Mouse (Mus musculus) intestine, embryonic 14.5 days (tissue): ENCODE data around the gene Pepd. TPM values are rescaled to one million over a fixed set of nuclear protein-coding genes. Genes with fewer than 3 reads are reported as not detected.
A peak's percentile ranks its signal among the peaks of the same experiment; 100 is the strongest.

ENCODE experiments used
- ATAC-seq: fragments of 200-750 bp; cut with Nextera tagmentation; replicated peaks from 2 replicates; pipeline ENCODE4 v1.8.0; 2017; ENCODE audit warnings: low read depth, moderate number of reproducible peaks, moderate TSS enrichment, moderate library complexity; ENCODE audit not compliant: low FRiP score, low TSS enrichment
- DNase-seq: peaks from one replicate; pipeline ENCODE4 v3.0.0-alpha.2; 2018; ENCODE audit warnings: low spot score
- H3K27ac ChIP-seq: fragments of 300-500 bp; sonication (generic); 2 replicates; pipeline ENCODE4 v1.5.1; 2014; ENCODE audit warnings: low read depth, mild to moderate bottlenecking, control low read depth
- H3K27me3 ChIP-seq: fragments of 300-500 bp; sonication (generic); replicated peaks from 2 replicates; pipeline ENCODE4 v1.6.1; 2014; ENCODE audit warnings: low read length, control low read depth; ENCODE audit not compliant: control insufficient read depth, insufficient read depth
- H3K36me3 ChIP-seq: fragments of 300-500 bp; sonication (generic); 2 replicates; pipeline ENCODE4 v1.6.1; 2014; ENCODE audit warnings: low read length, control low read depth; ENCODE audit not compliant: control insufficient read depth, insufficient read depth
- H3K4me1 ChIP-seq: fragments of 300-500 bp; sonication (generic); replicated peaks from 2 replicates; pipeline ENCODE4 v1.6.1; 2014; ENCODE audit warnings: low read length, control low read depth, mixed read lengths; ENCODE audit not compliant: control insufficient read depth, insufficient read depth
- H3K4me2 ChIP-seq: fragments of 300-500 bp; sonication (generic); 2 replicates; pipeline ENCODE4 v1.6.1; 2014; ENCODE audit warnings: low read length
- H3K4me3 ChIP-seq: fragments of 300-500 bp; sonication (generic); 2 replicates; pipeline ENCODE4 v1.5.1; 2014; ENCODE audit warnings: low read depth, low read length, control low read depth, mixed read lengths
- H3K9ac ChIP-seq: fragments of 300-500 bp; sonication (generic); 2 replicates; pipeline ENCODE4 v1.6.1; 2014; ENCODE audit warnings: mild to moderate bottlenecking, low read length
- H3K9me3 ChIP-seq: fragments of 300-500 bp; sonication (generic); 2 replicates; pipeline ENCODE4 v1.6.1; 2016; ENCODE audit warnings: low read length, control low read depth; ENCODE audit not compliant: control insufficient read depth
- WGBS: fragments of 180-500 bp; shearing (Covaris S2); extraction: QIAGEN DNeasy Blood & Tissue Kit; methylation state at CpG from one replicate; pipeline ENCODE4 v1.1.7; 2014; 5-methylcytosine and 5-hydroxymethylcytosine counted together
- polyA plus RNA-seq: library from polyadenylated mRNA; unstranded; fragments of >200 nt; fragmentation: Nextera tagmentation; extraction: Ambion mirVana; gene quantifications from 2 replicates; pipeline ENCODE4 v1.2.1, GENCODE M21; 2014

Pepd gene
- polyA plus RNA-seq, 1 experiment from 2014 or later, result 80.3 TPM

DNA sequence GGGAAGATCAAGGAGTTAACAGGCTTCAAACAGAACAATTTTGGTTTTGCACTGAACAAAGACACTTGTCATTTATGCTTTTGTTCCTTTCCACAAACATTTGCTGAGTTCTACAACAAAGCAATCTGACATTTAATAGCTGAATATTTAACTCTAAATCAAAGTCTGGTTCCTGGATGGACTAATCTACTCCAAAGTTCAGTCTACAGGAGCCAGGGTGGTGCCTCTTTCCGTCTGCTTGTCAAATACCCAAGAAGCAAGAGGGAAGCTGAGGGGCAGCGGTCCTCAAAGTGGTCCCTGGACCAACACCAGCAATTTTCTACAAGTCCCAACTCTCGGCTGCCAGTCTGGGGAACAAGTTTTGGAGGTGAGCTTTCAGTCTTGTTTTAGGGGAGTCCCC, 141.0 kb downstream of the Pepd start:
- DNase-seq (no peak), ATAC-seq (no peak)
- no peak overlapping the region for H3K4me2 ChIP-seq
- no peak overlapping the region for H3K9ac ChIP-seq
- WGBS, result 83% methylated on average over 3 of the region's 3 CpGs
- H3K4me1 ChIP-seq, result peaks cover 24% of the 10 kb centered on the region
- no peak overlapping the region for H3K4me3 ChIP-seq
- no peaks in the 10 kb centered on the region for H3K9me3 ChIP-seq
- no peak overlapping the region for H3K27ac ChIP-seq
- H3K36me3 ChIP-seq, result peaks cover 27% of the 10 kb centered on the region
- no peaks in the 10 kb centered on the region for H3K27me3 ChIP-seq

DNA sequence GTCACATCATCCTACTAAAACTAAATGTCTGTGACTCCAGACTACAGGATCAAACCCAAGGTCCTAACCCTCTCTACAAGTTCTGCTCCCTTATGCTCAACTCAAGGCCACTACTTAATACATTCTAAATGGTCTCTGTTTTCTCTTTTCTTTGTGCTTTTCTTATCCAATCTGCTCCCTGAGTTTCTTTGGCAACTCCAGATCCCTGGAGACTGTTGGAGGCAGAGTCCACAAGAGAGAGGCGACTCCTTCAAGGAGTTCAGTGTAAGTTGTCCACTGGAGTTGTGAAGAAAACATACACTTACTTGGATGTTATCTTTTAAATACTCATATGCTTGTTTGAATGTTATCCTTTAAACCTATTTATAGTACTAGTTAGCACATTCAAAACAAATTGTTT, 142.1 kb downstream of the Pepd start:
- Histone ChIP-seq H3K36me3 (peaks cover 19% of the 10 kb centered on the region), H3K4me2 (no peak overlapping the region), H3K4me1 (peaks cover 24% of the 10 kb centered on the region), H3K9me3 (no peaks in the 10 kb centered on the region), H3K27me3 (no peaks in the 10 kb centered on the region), H3K9ac (no peak overlapping the region), H3K4me3 (no peak overlapping the region), H3K27ac (no peak overlapping the region)
- ATAC-seq, result no peak
- 83% methylated on average over 1 of the region's 1 CpGs for WGBS
- no peak for DNase-seq

DNA sequence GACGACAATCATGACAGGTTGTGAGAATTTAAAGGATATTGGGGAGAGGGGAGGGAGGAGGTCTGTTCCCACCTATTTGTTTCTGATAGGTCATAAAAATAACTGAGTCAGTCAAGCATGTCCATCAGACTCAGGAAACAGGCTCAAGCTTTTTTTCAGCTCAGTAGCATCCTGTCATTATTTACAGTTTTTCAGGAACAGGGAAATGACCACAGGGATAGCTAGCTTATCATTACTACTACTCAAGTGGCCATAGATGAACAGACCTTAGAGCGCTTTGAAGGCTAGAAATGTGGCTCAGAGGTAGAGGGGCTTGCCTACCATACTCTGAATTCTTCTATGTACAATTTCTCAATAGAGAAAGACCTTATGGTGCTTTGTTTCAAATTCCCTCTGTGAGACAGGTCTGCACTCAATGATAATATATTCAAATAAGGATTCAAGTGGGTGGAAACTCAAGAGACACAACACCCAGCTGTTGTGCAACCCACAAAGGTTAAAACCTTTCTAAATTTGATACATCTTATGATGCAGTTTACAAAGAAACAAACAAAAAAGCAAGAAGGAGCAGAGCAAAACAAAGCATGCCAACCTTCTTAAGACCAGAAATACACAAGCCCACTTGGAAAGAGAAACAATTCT, 142.9 kb downstream of the Pepd start:
- Histone ChIP-seq H3K4me1 (peaks cover 24% of the 10 kb centered on the region), H3K9me3 (0 out of 2 replicates have a peak, but pooled peaks cover 2% of the 10 kb centered on the region), H3K27ac (no peak overlapping the region), H3K4me2 (peak overlapping the region; percentile 87), H3K4me3 (peak overlapping the region; percentile 87), H3K27me3 (no peaks in the 10 kb centered on the region), H3K9ac (peak overlapping the region; percentile 86), H3K36me3 (peaks cover 11% of the 10 kb centered on the region)
- ATAC-seq (no peak), DNase-seq (no peak)
- WGBS, result 59% methylated on average over 2 of the region's 2 CpGs

DNA sequence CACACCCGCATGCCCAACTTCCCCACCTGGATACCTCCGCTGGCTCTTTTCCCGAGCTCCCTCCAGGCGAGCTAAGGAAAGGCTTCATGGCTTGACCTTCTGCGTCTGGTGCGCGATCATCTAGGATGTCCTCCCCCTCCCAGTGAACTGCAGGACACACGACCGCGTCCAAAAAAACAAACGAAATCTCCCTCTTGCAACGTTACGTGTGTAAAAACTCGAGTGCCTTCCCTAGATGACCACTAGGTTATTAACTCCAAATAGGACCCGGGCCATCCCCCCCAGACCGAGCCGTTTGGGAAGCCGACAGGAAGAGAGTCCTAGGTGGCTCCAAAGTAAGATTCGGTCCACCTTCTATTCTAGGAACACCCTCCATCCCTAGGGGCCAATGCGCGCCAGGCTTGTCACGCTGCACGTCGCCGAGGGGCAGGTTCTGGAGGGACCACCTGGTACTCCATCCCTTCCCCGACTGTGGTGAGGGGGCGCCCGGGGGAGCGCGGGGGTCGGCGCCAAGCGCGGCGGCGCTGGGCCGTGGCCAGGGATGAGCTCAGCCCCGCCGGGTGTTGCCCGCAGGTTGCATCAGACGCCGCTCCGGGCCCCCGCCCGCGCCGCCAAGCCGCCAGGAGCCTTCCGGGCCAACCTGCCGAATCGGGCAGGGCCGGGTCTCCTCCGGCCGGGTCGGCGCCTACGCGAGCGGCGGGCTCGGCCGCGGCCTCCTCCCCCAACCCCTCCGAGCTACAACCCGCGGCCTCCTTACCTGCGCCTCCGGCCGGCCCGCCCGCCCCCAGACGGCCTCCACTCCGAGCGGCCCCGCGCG, 143.6 kb downstream of the Pepd start:
- peak overlapping the region; percentile 86 for H3K9ac ChIP-seq
- peak overlapping the region; percentile 80 for H3K27ac ChIP-seq
- peak overlapping the region; percentile 87 for H3K4me2 ChIP-seq
- H3K27me3 ChIP-seq, result no peaks in the 10 kb centered on the region
- H3K9me3 ChIP-seq, result 0 out of 2 replicates have a peak, but pooled peaks cover 2% of the 10 kb centered on the region
- peaks cover 4% of the 10 kb centered on the region for H3K36me3 ChIP-seq
- under 1% methylated on average over 64 of the region's 77 CpGs for WGBS
- peak; percentile 91 for ATAC-seq
- H3K4me1 ChIP-seq, result peaks cover 24% of the 10 kb centered on the region
- peak; percentile 74 for DNase-seq
- H3K4me3 ChIP-seq, result peak overlapping the region; percentile 87

DNA sequence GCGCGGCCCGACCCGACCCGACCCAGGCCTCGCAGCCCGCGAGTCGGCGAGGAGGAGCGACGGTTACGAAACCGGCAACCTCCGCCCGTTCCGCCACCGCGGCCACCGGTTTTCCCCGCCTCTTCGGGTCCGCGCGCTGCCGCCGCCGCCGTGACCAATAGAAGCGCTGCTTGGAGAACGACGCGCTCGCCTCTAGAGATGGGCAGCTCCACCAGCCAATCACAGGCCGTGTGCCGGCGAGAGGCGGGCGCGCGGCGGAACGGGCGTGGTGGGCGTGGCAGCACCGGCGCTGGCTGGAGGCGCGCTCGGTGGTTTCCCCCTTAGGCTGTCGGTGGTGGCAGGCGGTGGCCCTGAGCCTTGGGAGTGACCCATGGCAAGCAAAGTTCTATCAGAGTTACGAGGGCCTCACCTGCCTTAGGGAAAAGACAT, 144.3 kb downstream of the Pepd start, which contains the start of gene Cebpg:
Gene Cebpg, minus strand, starts transcription at position 138 of the 429 bp plus-strand sequence.
- WGBS, result under 1% methylated on average over 53 of the region's 53 CpGs
- Histone ChIP-seq H3K4me1 (peaks cover 24% of the 10 kb centered on the region), H3K27ac (peak within 1 kb of the TSS; percentile 80), H3K4me2 (peak within 1 kb of the TSS; percentile 87), H3K9me3 (0 out of 2 replicates have a peak, but pooled peaks cover 2% of the 10 kb centered on the region), H3K27me3 (no peaks in the 10 kb centered on the region), H3K9ac (peak within 1 kb of the TSS; percentile 86), H3K36me3 (peaks cover 4% of the 10 kb centered on the region; the same call in 1 of the 2 replicates), H3K4me3 (peak within 1 kb of the TSS; percentile 87)
- DNase-seq (peak; percentile 98), ATAC-seq (peak; percentile 98)

DNA sequence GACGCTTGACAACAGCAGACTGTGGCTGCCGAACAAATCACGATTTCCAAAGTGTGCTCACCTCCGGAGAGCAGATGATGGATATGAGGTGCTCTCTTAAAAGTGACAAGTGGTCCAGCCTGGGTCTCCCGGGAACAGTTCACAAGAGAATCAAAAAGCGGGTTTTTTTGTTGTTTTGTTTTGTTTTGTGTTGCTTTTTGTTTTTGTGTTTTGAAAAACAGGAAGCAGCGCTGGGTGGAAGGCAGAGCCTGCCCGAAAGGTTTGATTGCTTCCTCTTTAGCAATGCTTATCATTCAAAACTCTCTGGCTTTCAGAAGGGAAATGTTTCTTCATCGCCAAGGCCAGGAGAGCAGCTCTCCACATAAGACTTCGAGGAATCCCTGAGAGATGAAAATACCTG, 144.8 kb downstream of the Pepd start:
- no peak overlapping the region for H3K27ac ChIP-seq
- 21% methylated on average over 10 of the region's 10 CpGs for WGBS
- H3K27me3 ChIP-seq, result no peaks in the 10 kb centered on the region
- peak overlapping the region; percentile 83 for H3K4me2 ChIP-seq
- peaks cover 24% of the 10 kb centered on the region for H3K4me1 ChIP-seq
- 0 out of 2 replicates have a peak, but pooled peaks cover 2% of the 10 kb centered on the region for H3K9me3 ChIP-seq
- H3K9ac ChIP-seq, result peak overlapping the region; percentile 86
- peak overlapping the region; percentile 87 for H3K4me3 ChIP-seq
- ATAC-seq (no peak), DNase-seq (no peak)
- peaks cover 4% of the 10 kb centered on the region; the same call in 1 of the 2 replicates for H3K36me3 ChIP-seq

DNA sequence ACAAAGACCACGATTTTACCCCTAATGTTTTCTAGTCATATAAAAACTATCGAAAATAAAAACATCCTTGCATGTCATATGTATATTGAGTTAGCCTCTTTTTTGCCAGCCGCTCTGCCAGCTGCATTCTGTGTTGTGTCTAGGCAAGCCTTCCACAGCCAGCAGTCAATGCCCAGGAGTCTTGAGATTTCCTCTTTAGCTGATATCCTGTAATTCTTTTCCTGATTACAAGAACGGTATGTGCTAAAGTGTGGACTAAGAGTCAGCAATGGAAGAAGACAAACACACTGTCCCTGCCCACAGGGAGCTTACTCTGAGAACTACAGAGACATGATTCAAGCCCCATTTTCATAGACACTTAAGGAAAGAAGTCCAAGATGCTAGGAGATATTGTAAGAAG, 145.4 kb downstream of the Pepd start:
- H3K4me1 ChIP-seq, result peaks cover 24% of the 10 kb centered on the region
- H3K36me3 ChIP-seq, result peaks cover 4% of the 10 kb centered on the region; the same call in 1 of the 2 replicates
- DNase-seq (no peak), ATAC-seq (no peak)
- no peaks in the 10 kb centered on the region for H3K27me3 ChIP-seq
- WGBS, result 84% methylated on average over 4 of the region's 4 CpGs
- 0 out of 2 replicates have a peak, but pooled peaks cover 2% of the 10 kb centered on the region for H3K9me3 ChIP-seq
- no peak overlapping the region for H3K27ac ChIP-seq
- no peak overlapping the region for H3K9ac ChIP-seq
- H3K4me2 ChIP-seq, result 0 out of 2 replicates have a peak overlapping the region, but pooled peaks have one; percentile 83
- H3K4me3 ChIP-seq, result no peak overlapping the region

DNA sequence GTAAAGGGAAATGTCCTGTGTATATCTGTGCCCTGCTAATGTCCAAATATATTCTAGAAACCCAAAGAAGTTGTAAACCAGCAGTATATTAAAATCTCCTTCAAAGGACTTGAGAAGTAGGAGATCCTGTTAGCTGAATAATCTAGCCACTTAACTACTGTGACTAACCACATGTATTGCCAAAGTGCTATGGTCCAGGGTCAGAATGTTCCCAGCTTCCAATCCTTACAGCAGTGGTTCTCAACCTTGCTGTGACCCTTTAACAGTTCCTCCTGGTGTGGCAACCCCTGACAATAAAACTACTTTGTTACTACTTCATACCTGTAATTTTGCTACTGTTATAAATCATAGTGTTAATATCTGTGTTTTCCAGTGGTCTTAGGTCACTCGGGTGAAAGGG, 146.2 kb downstream of the Pepd start:
- Histone ChIP-seq H3K27ac (no peak overlapping the region), H3K27me3 (no peaks in the 10 kb centered on the region), H3K4me3 (no peak overlapping the region), H3K36me3 (peaks cover under 1% of the 10 kb centered on the region; the same call in 1 of the 2 replicates), H3K4me1 (peaks cover 21% of the 10 kb centered on the region), H3K9ac (no peak overlapping the region), H3K9me3 (0 out of 2 replicates have a peak, but pooled peaks cover 2% of the 10 kb centered on the region), H3K4me2 (no peak overlapping the region)
- ATAC-seq (no peak), DNase-seq (no peak)
- 67% methylated on average over 1 of the region's 1 CpGs for WGBS
